Mouse (Mus musculus): ENCODE measurements around the gene Cacna1c. TPM values are rescaled to one million over a fixed set of nuclear protein-coding genes. Genes with fewer than 3 reads are reported as not detected.

The Cacna1c gene
- polyA plus RNA-seq, 1 experiment from 2014 or later: 13.7 TPM

DNA sequence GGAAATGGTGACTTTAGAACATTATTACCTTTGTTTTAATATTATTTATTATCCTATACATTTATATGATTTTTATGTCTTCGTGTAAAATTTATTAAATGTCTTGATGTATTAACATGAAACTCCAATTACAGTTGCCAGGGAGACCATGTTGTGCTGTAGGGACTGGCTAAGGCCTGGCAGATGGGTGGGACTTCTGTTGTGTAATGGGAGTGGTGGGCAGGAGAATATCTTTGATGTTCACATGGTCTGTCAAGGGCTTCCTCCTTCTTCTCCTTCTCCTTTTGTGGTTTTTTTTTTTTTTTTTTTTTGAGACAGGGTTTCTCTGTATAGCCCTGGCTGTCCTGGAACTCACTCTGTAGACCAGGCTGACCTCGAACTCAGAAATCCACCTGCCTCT, 363.6 kb downstream of the Cacna1c start:
- Histone ChIP-seq H3K27ac (ENCODE audit: low read depth, low read length) (no peak overlapping the region), H3K4me3 (ENCODE audit: low read depth, low read length) (no peak overlapping the region), H3K9ac (replicated peaks; ENCODE audit: low read depth, low read length) (no peak overlapping the region), H3K27me3 (ENCODE audit: control insufficient read depth, insufficient read depth, low read length) (no peaks in the 10 kb centered on the region), H3K4me1 (ENCODE audit: control insufficient read depth, insufficient read depth, low read length) (peaks cover 4% of the 10 kb centered on the region; the same call in 1 of the 2 replicates), H3K4me2 (ENCODE audit: low read depth, low read length) (no peak overlapping the region), H3K9me3 (ENCODE audit: control insufficient read depth, low read length) (no peaks in the 10 kb centered on the region), H3K36me3 (ENCODE audit: control insufficient read depth, insufficient read depth, low read length) (no peaks in the 10 kb centered on the region)
- no peak for ATAC-seq (ENCODE audit: low read depth)
- WGBS: 85% methylated on average over 2 of the region's 2 CpGs

DNA sequence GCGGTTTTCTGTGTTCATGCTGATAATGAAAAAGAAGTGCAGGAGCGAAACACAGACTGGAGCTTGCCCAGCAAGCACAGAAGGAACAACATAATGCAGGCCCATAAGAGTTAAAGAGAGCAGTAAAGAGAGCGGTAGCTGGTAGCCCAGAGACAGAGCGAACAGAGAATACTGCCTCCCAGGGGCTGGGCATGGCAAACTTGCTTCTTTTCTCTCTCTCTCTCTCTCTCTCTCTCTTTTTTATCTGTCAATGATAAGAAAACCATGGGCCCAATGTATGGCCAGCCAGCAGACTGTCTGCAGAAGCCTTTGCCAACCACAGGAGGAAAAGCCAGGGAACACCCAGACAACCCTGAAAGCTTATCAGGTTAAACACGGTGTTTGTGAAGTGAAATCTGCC, 365.4 kb downstream of the Cacna1c start:
- Histone ChIP-seq H3K4me2 (ENCODE audit: low read depth, low read length) (no peak overlapping the region), H3K27ac (ENCODE audit: low read depth, low read length) (no peak overlapping the region), H3K4me1 (ENCODE audit: control insufficient read depth, insufficient read depth, low read length) (no peaks in the 10 kb centered on the region), H3K9me3 (ENCODE audit: control insufficient read depth, low read length) (no peaks in the 10 kb centered on the region), H3K36me3 (ENCODE audit: control insufficient read depth, insufficient read depth, low read length) (no peaks in the 10 kb centered on the region), H3K4me3 (ENCODE audit: low read depth, low read length) (no peak overlapping the region), H3K9ac (replicated peaks; ENCODE audit: low read depth, low read length) (no peak overlapping the region), H3K27me3 (ENCODE audit: control insufficient read depth, insufficient read depth, low read length) (no peaks in the 10 kb centered on the region)
- 84% methylated on average over 5 of the region's 5 CpGs for WGBS
- ATAC-seq (ENCODE audit: low read depth): no peak

DNA sequence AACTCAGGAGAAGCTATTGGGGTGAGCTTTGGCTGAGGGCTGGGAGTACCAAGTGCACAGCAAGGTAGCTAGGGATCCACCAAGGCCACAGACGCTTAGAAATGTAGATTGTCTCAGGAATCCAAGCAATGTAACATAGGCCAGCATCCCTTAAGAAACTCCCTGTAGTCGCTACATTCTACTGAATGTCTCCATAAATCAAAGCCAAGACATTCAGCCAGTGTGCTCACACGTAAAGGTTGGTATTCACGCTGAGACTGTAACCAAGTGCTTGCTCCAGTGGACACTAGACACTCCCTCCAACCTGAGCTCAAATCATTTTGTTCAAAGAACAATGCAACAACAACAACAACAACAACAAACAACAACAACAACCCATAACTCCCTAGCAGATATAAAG, 368.0 kb downstream of the Cacna1c start:
- H3K27ac ChIP-seq (ENCODE audit: low read depth, low read length): peak overlapping the region; percentile 17; the same call in 1 of the 2 replicates
- H3K9ac ChIP-seq (replicated peaks; ENCODE audit: low read depth, low read length): no peak overlapping the region
- H3K27me3 ChIP-seq (ENCODE audit: control insufficient read depth, insufficient read depth, low read length): no peaks in the 10 kb centered on the region
- no peaks in the 10 kb centered on the region for H3K36me3 ChIP-seq (ENCODE audit: control insufficient read depth, insufficient read depth, low read length)
- WGBS: 39% methylated on average over 4 of the region's 4 CpGs
- no peaks in the 10 kb centered on the region for H3K4me1 ChIP-seq (ENCODE audit: control insufficient read depth, insufficient read depth, low read length)
- ATAC-seq (ENCODE audit: low read depth): no peak
- no peak overlapping the region for H3K4me3 ChIP-seq (ENCODE audit: low read depth, low read length)
- H3K4me2 ChIP-seq (ENCODE audit: low read depth, low read length): no peak overlapping the region
- no peaks in the 10 kb centered on the region for H3K9me3 ChIP-seq (ENCODE audit: control insufficient read depth, low read length)

DNA sequence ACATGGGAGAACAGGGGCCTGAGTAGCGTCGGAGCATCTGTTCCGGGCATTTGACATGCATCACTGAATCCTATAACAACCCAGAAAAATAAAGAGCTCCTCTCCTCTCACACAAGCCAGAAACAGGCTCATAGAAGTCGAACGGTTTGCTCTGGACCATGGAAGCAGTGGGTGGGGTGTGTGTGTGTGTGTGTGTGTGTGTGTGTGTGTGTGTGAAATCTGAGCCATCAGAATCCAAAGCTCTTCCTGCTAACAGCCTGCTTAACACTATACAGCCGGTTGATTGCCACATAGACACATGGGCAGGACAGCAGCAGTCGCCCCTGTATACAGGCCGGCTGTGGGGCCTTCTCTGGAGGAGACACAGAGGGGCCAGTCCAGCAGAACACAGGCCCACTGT, 368.7 kb downstream of the Cacna1c start:
- H3K27ac ChIP-seq (ENCODE audit: low read depth, low read length): peak overlapping the region; percentile 17; the same call in 1 of the 2 replicates
- H3K9ac ChIP-seq (replicated peaks; ENCODE audit: low read depth, low read length): no peak overlapping the region
- peak; percentile 51 for ATAC-seq (ENCODE audit: low read depth)
- no peaks in the 10 kb centered on the region for H3K4me1 ChIP-seq (ENCODE audit: control insufficient read depth, insufficient read depth, low read length)
- no peaks in the 10 kb centered on the region for H3K27me3 ChIP-seq (ENCODE audit: control insufficient read depth, insufficient read depth, low read length)
- no peaks in the 10 kb centered on the region for H3K9me3 ChIP-seq (ENCODE audit: control insufficient read depth, low read length)
- 18% methylated on average over 8 of the region's 8 CpGs for WGBS
- H3K4me3 ChIP-seq (ENCODE audit: low read depth, low read length): no peak overlapping the region
- H3K36me3 ChIP-seq (ENCODE audit: control insufficient read depth, insufficient read depth, low read length): no peaks in the 10 kb centered on the region
- H3K4me2 ChIP-seq (ENCODE audit: low read depth, low read length): no peak overlapping the region

DNA sequence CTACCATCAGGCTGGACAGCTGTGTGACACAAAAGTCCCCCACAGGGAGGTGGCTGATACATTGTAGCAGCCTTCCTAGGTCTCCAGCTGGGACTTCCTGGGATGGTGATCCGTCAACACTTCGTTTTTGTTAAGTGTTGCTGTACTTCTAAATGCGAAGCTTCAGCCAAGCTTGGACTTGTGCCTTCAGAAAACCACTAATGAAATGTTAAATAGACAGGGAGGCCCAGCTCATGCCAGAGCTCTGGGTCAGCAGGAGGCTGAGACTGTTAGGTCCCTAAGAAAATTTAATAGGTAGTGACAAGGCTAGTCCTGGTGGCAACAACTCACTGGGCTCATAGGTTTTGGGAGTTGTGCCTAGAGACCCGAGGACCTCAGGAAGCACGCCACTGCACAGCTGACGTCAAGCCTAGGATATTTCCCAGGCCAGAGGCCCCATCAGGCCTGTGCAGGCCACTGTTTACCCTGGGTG, 370.8 kb downstream of the Cacna1c start:
- no peaks in the 10 kb centered on the region for H3K36me3 ChIP-seq (ENCODE audit: control insufficient read depth, insufficient read depth, low read length)
- H3K4me2 ChIP-seq (ENCODE audit: low read depth, low read length): no peak overlapping the region
- no peaks in the 10 kb centered on the region for H3K27me3 ChIP-seq (ENCODE audit: control insufficient read depth, insufficient read depth, low read length)
- no peak overlapping the region for H3K4me3 ChIP-seq (ENCODE audit: low read depth, low read length)
- ATAC-seq (ENCODE audit: low read depth): no peak
- no peaks in the 10 kb centered on the region for H3K4me1 ChIP-seq (ENCODE audit: control insufficient read depth, insufficient read depth, low read length)
- 58% methylated on average over 6 of the region's 6 CpGs for WGBS
- no peaks in the 10 kb centered on the region for H3K9me3 ChIP-seq (ENCODE audit: control insufficient read depth, low read length)
- no peak overlapping the region for H3K9ac ChIP-seq (replicated peaks; ENCODE audit: low read depth, low read length)
- no peak overlapping the region for H3K27ac ChIP-seq (ENCODE audit: low read depth, low read length)

DNA sequence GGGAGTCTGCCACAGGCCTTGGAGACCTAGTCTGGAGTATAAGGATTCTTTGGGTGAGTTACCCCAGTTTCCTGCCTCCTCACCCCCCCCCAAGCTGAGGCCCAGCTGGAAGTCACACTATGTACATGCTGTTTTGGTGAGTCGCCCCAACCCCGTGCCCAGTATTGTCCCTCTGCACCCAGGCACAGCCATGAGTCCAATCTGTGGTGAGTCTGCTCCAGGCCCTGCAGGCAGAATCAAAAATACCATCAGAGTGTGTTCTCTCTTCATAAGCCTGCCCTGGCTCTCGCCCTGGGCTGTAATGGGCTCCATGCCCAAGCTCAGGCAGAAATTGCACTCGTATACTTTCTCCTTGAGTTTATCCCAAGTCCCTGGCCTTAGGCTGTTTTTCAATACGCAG, 374.7 kb downstream of the Cacna1c start:
- no peaks in the 10 kb centered on the region for H3K27me3 ChIP-seq (ENCODE audit: control insufficient read depth, insufficient read depth, low read length)
- no peaks in the 10 kb centered on the region for H3K9me3 ChIP-seq (ENCODE audit: control insufficient read depth, low read length)
- ATAC-seq (ENCODE audit: low read depth): no peak
- H3K27ac ChIP-seq (ENCODE audit: low read depth, low read length): no peak overlapping the region
- H3K4me3 ChIP-seq (ENCODE audit: low read depth, low read length): no peak overlapping the region
- H3K4me2 ChIP-seq (ENCODE audit: low read depth, low read length): no peak overlapping the region
- 85% methylated on average over 5 of the region's 5 CpGs for WGBS
- H3K4me1 ChIP-seq (ENCODE audit: control insufficient read depth, insufficient read depth, low read length): no peaks in the 10 kb centered on the region
- H3K36me3 ChIP-seq (ENCODE audit: control insufficient read depth, insufficient read depth, low read length): no peaks in the 10 kb centered on the region
- H3K9ac ChIP-seq (replicated peaks; ENCODE audit: low read depth, low read length): no peak overlapping the region

DNA sequence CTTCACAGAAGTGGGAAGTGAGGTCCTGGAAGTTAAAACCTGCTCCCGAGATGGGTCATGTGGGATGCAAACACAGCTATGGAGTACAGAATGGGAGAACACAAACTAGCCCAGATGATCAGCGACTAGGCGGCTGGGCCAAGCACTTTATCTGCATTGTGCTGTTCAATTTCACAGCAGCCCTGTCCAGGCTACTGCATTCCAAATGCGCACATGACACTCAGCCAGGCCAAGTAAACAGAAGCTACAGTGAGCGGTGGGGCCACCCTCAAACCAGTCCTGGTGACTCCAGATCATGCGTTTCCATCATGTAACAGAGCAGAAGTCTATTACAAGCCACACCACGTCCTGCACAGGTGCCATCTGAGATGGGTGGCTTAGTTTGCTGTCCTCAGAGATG, 376.6 kb downstream of the Cacna1c start:
- 81% methylated on average over 7 of the region's 7 CpGs for WGBS
- Histone ChIP-seq H3K27ac (ENCODE audit: low read depth, low read length) (no peak overlapping the region), H3K27me3 (ENCODE audit: control insufficient read depth, insufficient read depth, low read length) (no peaks in the 10 kb centered on the region), H3K36me3 (ENCODE audit: control insufficient read depth, insufficient read depth, low read length) (no peaks in the 10 kb centered on the region), H3K4me3 (ENCODE audit: low read depth, low read length) (no peak overlapping the region), H3K4me2 (ENCODE audit: low read depth, low read length) (no peak overlapping the region), H3K9ac (replicated peaks; ENCODE audit: low read depth, low read length) (no peak overlapping the region), H3K9me3 (ENCODE audit: control insufficient read depth, low read length) (no peaks in the 10 kb centered on the region), H3K4me1 (ENCODE audit: control insufficient read depth, insufficient read depth, low read length) (no peaks in the 10 kb centered on the region)
- no peak for ATAC-seq (ENCODE audit: low read depth)

DNA sequence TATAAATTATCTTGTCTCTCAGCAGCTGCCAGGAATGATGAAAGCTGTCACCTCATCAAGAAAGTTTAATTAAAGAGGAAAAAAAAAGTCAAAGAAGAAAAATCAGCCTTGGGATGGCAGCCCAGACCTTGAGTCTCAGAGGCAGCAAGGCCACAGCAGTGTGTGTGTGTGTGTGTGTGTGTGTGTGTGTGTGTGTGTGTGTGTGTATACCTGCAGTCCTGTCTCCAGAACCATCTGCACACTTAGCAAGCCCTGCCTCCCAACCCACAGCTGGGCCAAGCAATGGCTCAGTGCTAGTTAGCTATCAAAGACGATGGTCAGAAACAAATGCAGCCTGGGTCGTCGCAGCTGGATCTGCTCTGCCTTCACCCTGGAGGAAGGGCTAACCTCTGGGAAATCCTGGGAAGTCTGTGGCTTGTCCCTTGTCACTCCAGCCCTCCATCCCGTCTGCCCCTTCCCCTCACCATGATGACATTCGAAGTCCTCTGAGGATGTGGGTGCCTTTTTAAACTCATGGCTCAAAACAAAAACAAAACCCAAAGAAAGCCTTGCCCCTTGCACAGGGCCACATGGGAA, 378.2 kb downstream of the Cacna1c start:
- Histone ChIP-seq H3K4me2 (ENCODE audit: low read depth, low read length) (no peak overlapping the region), H3K4me3 (ENCODE audit: low read depth, low read length) (no peak overlapping the region), H3K9me3 (ENCODE audit: control insufficient read depth, low read length) (no peaks in the 10 kb centered on the region), H3K27me3 (ENCODE audit: control insufficient read depth, insufficient read depth, low read length) (no peaks in the 10 kb centered on the region), H3K27ac (ENCODE audit: low read depth, low read length) (no peak overlapping the region), H3K9ac (replicated peaks; ENCODE audit: low read depth, low read length) (no peak overlapping the region), H3K4me1 (ENCODE audit: control insufficient read depth, insufficient read depth, low read length) (no peaks in the 10 kb centered on the region), H3K36me3 (ENCODE audit: control insufficient read depth, insufficient read depth, low read length) (no peaks in the 10 kb centered on the region)
- WGBS: 64% methylated on average over 5 of the region's 5 CpGs
- ATAC-seq (ENCODE audit: low read depth): no peak

DNA sequence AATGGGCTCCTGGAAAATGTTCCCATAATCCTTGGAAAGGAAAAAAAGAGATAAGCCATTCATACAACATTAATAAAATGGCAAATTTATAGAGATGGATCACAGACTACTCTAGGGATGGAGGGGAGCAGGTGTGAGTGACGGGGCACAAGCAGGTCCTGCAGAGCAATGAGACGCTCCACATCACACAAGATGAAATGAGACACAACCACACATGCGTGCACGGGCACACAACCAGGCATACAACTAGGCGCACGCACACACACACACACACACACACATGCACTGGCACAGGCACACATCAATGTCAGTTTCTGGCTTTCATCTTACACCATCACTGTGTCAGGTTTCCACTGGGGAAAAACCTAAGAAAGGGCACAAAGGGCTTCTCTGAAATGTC, 380.0 kb downstream of the Cacna1c start:
- Histone ChIP-seq H3K27ac (ENCODE audit: low read depth, low read length) (no peak overlapping the region), H3K4me2 (ENCODE audit: low read depth, low read length) (no peak overlapping the region), H3K9me3 (ENCODE audit: control insufficient read depth, low read length) (no peaks in the 10 kb centered on the region), H3K9ac (replicated peaks; ENCODE audit: low read depth, low read length) (no peak overlapping the region), H3K27me3 (ENCODE audit: control insufficient read depth, insufficient read depth, low read length) (no peaks in the 10 kb centered on the region), H3K4me1 (ENCODE audit: control insufficient read depth, insufficient read depth, low read length) (no peaks in the 10 kb centered on the region), H3K36me3 (ENCODE audit: control insufficient read depth, insufficient read depth, low read length) (no peaks in the 10 kb centered on the region), H3K4me3 (ENCODE audit: low read depth, low read length) (no peak overlapping the region)
- WGBS: 60% methylated on average over 6 of the region's 6 CpGs
- ATAC-seq (ENCODE audit: low read depth): no peak
